Mouse (Mus musculus) C2C12 (cell line): ENCODE measurements around the gene Atp5j. TPM values are rescaled to one million over a fixed set of nuclear protein-coding genes. Genes with fewer than 3 reads are reported as not detected.
A peak's percentile ranks its signal among the peaks of the same experiment; 100 is the strongest.

Source experiments
- H3K27me3 ChIP-seq: one replicate; pipeline ENCODE4 v1.6.1; 2011; ENCODE audit not compliant: control insufficient read depth, insufficient read depth, insufficient read length
- H3K36me3 ChIP-seq: one replicate; pipeline ENCODE4 v1.6.1; 2011; ENCODE audit not compliant: control insufficient read depth, insufficient read depth
- H3K4me3 ChIP-seq: one replicate; pipeline ENCODE4 v1.5.1; 2011; ENCODE audit warnings: mild to moderate bottlenecking, control low read depth; ENCODE audit not compliant: poor library complexity, insufficient read depth, severe bottlenecking
- H3K79me2 ChIP-seq: one replicate; pipeline ENCODE4 v1.6.1; 2011; ENCODE audit not compliant: control insufficient read depth, insufficient read depth
- H3K79me3 ChIP-seq: one replicate; pipeline ENCODE4 v1.6.1; 2011; ENCODE audit warnings: low read depth, control low read depth
- H3ac ChIP-seq: one replicate; pipeline ENCODE3; 2011; ENCODE audit warnings: low read depth; ENCODE audit not compliant: control insufficient read depth, insufficient read length
- CEBPB ChIP-seq: IDR thresholded peaks from one replicate; pipeline ENCODE4 v1.6.1; 2011; ENCODE audit warnings: low read depth, mild to moderate bottlenecking, control low read depth, moderate library complexity
- CTCF ChIP-seq: IDR thresholded peaks from one replicate; pipeline ENCODE4 v1.5.1; 2011; ENCODE audit not compliant: control insufficient read depth, insufficient read depth, insufficient read length
- FOSL1 ChIP-seq: IDR thresholded peaks from one replicate; pipeline ENCODE4 v1.8.0; 2011; ENCODE audit warnings: mild to moderate bottlenecking, low read length; ENCODE audit not compliant: poor library complexity, insufficient read depth, severe bottlenecking
- MAX ChIP-seq: IDR thresholded peaks from one replicate; pipeline ENCODE4 v1.6.1; 2011; ENCODE audit warnings: mild to moderate bottlenecking, control low read depth
- MYOD1 ChIP-seq: IDR thresholded peaks from one replicate; pipeline ENCODE4 v1.6.1; 2011; ENCODE audit warnings: low read depth; ENCODE audit not compliant: control insufficient read depth, insufficient read length
- MYOG ChIP-seq: IDR thresholded peaks from one replicate; pipeline ENCODE4 v1.6.1; 2011; ENCODE audit not compliant: control insufficient read depth, insufficient read length; ENCODE audit errors: extremely low read depth
- USF1 ChIP-seq: IDR thresholded peaks from one replicate; pipeline ENCODE4 v1.6.1; 2011; ENCODE audit warnings: low read depth, mild to moderate bottlenecking, control low read depth, moderate library complexity
- polyA plus RNA-seq: library from polyadenylated mRNA; unstranded; fragments of >200 nt; fragmentation: generic; extraction: Trizol; gene quantifications from one replicate; pipeline ENCODE4 v1.2.1, GENCODE M21; 2012; ENCODE audit warnings: missing spikeins

The Atp5j gene
- polyA plus RNA-seq, 1 experiment, result 350 TPM

GRCm38 (mm10) chr16:84790595-84791165, 44.7 kb downstream of the Atp5j start:
- TF ChIP-seq FOSL1, result peak; percentile 72
- no peak for TF ChIP-seq CTCF
- TF ChIP-seq MYOD1, result peak; percentile 57
- no peak for TF ChIP-seq USF1
- Histone ChIP-seq H3K79me2 (peaks cover 38% of the 10 kb centered on the region), H3ac (no peak overlapping the region), H3K79me3 (peaks cover 20% of the 10 kb centered on the region), H3K36me3 (no peaks in the 10 kb centered on the region), H3K4me3 (no peak overlapping the region), H3K27me3 (no peaks in the 10 kb centered on the region)

- H3K79me3 ChIP-seq, result peaks cover 50% of the 10 kb centered on the region
- TF ChIP-seq MAX (no peak), MYOG (no peak), USF1 (no peak), MYOD1 (no peak), FOSL1 (no peak), CTCF (no peak)
- H3K27me3 ChIP-seq, result no peaks in the 10 kb centered on the region
- no peaks in the 10 kb centered on the region for H3K36me3 ChIP-seq
- peaks cover 71% of the 10 kb centered on the region for H3K79me2 ChIP-seq
- no peak overlapping the region for H3K4me3 ChIP-seq
- H3ac ChIP-seq, result no peak overlapping the region
Measured at GRCm38 (mm10) chr16:84784966-84785365, 50.5 kb downstream of the Atp5j start.

GRCm38 (mm10) chr16:84783279-84783678, 52.1 kb downstream of the Atp5j start:
- Histone ChIP-seq H3K36me3 (peaks cover 7% of the 10 kb centered on the region), H3K4me3 (no peak overlapping the region), H3ac (no peak overlapping the region), H3K79me3 (peaks cover 63% of the 10 kb centered on the region), H3K79me2 (peaks cover 88% of the 10 kb centered on the region), H3K27me3 (no peaks in the 10 kb centered on the region)
- TF ChIP-seq MYOD1 (peak; percentile 42), CTCF (no peak)

- Histone ChIP-seq H3K79me2 (peaks cover 90% of the 10 kb centered on the region), H3ac (no peak overlapping the region), H3K27me3 (no peaks in the 10 kb centered on the region), H3K79me3 (peaks cover 68% of the 10 kb centered on the region), H3K4me3 (no peak overlapping the region), H3K36me3 (peaks cover 15% of the 10 kb centered on the region)
- TF ChIP-seq FOSL1 (no peak), CTCF (no peak), USF1 (no peak), MAX (no peak)
Measured at GRCm38 (mm10) chr16:84779718-84780117, 55.7 kb downstream of the Atp5j start.

GRCm38 (mm10) chr16:84778861-84779630, 56.4 kb downstream of the Atp5j start:
- Histone ChIP-seq H3K79me3 (peaks cover 66% of the 10 kb centered on the region), H3K4me3 (no peak overlapping the region), H3K36me3 (peaks cover 15% of the 10 kb centered on the region), H3ac (no peak overlapping the region), H3K27me3 (no peaks in the 10 kb centered on the region), H3K79me2 (peaks cover 90% of the 10 kb centered on the region)
- TF ChIP-seq CEBPB, result no peak

- TF ChIP-seq CEBPB, result no peak
- no peak for TF ChIP-seq FOSL1
- no peak for TF ChIP-seq MYOD1
- TF ChIP-seq USF1, result no peak
- no peak for TF ChIP-seq MAX
- no peak overlapping the region for H3K4me3 ChIP-seq
- no peaks in the 10 kb centered on the region for H3K27me3 ChIP-seq
- no peak overlapping the region for H3ac ChIP-seq
- H3K79me2 ChIP-seq, result peaks cover 89% of the 10 kb centered on the region
- peaks cover 66% of the 10 kb centered on the region for H3K79me3 ChIP-seq
- H3K36me3 ChIP-seq, result peaks cover 15% of the 10 kb centered on the region
Measured at GRCm38 (mm10) chr16:84778431-84778830, 57.0 kb downstream of the Atp5j start.

Other genes starting within 250 kb of the Atp5j start
- 44.7 TPM for gene Mrpl39, start 99.9 kb downstream of the Atp5j start, polyA plus RNA-seq
- 44.5 TPM for gene Jam2, start 61.5 kb downstream of the Atp5j start, polyA plus RNA-seq
- gene Gabpa, start 700 bp downstream of the Atp5j start, polyA plus RNA-seq, result 11.7 TPM